Mouse (Mus musculus) intestine, embryonic 14.5 days (tissue): ENCODE data around the gene Ube4a. TPM values are rescaled to one million over a fixed set of nuclear protein-coding genes. Genes with fewer than 3 reads are reported as not detected.

Experiments
- ATAC-seq: fragments of 200-750 bp; cut with Nextera tagmentation; replicated peaks from 2 replicates; pipeline ENCODE4 v1.8.0; 2017; ENCODE audit warnings: low read depth, moderate number of reproducible peaks, moderate TSS enrichment, moderate library complexity; ENCODE audit not compliant: low FRiP score, low TSS enrichment
- DNase-seq: peaks from one replicate; pipeline ENCODE4 v3.0.0-alpha.2; 2018; ENCODE audit warnings: low spot score
- H3K27ac ChIP-seq: fragments of 300-500 bp; sonication (generic); 2 replicates; pipeline ENCODE4 v1.5.1; 2014; ENCODE audit warnings: low read depth, mild to moderate bottlenecking, control low read depth
- H3K27me3 ChIP-seq: fragments of 300-500 bp; sonication (generic); replicated peaks from 2 replicates; pipeline ENCODE4 v1.6.1; 2014; ENCODE audit warnings: low read length, control low read depth; ENCODE audit not compliant: control insufficient read depth, insufficient read depth
- H3K36me3 ChIP-seq: fragments of 300-500 bp; sonication (generic); 2 replicates; pipeline ENCODE4 v1.6.1; 2014; ENCODE audit warnings: low read length, control low read depth; ENCODE audit not compliant: control insufficient read depth, insufficient read depth
- H3K4me1 ChIP-seq: fragments of 300-500 bp; sonication (generic); replicated peaks from 2 replicates; pipeline ENCODE4 v1.6.1; 2014; ENCODE audit warnings: low read length, control low read depth, mixed read lengths; ENCODE audit not compliant: control insufficient read depth, insufficient read depth
- H3K4me2 ChIP-seq: fragments of 300-500 bp; sonication (generic); 2 replicates; pipeline ENCODE4 v1.6.1; 2014; ENCODE audit warnings: low read length
- H3K4me3 ChIP-seq: fragments of 300-500 bp; sonication (generic); 2 replicates; pipeline ENCODE4 v1.5.1; 2014; ENCODE audit warnings: low read depth, low read length, control low read depth, mixed read lengths
- H3K9ac ChIP-seq: fragments of 300-500 bp; sonication (generic); 2 replicates; pipeline ENCODE4 v1.6.1; 2014; ENCODE audit warnings: mild to moderate bottlenecking, low read length
- H3K9me3 ChIP-seq: fragments of 300-500 bp; sonication (generic); 2 replicates; pipeline ENCODE4 v1.6.1; 2016; ENCODE audit warnings: low read length, control low read depth; ENCODE audit not compliant: control insufficient read depth
- WGBS: fragments of 180-500 bp; shearing (Covaris S2); extraction: QIAGEN DNeasy Blood & Tissue Kit; methylation state at CpG from one replicate; pipeline ENCODE4 v1.1.7; 2014; 5-methylcytosine and 5-hydroxymethylcytosine counted together
- polyA plus RNA-seq: library from polyadenylated mRNA; unstranded; fragments of >200 nt; fragmentation: Nextera tagmentation; extraction: Ambion mirVana; gene quantifications from 2 replicates; pipeline ENCODE4 v1.2.1, GENCODE M21; 2014

Gene Ube4a
- polyA plus RNA-seq, 1 experiment from 2014 or later, result 31.3 TPM

GRCm38 (mm10) chr9:44882981-44883569 lies 82.3 kb downstream of the Ube4a start:
- Histone ChIP-seq H3K9ac (peak overlapping the region; percentile 64; the same call in 1 of the 2 replicates), H3K4me2 (peak overlapping the region; percentile 98), H3K9me3 (no peaks in the 10 kb centered on the region), H3K27me3 (no peaks in the 10 kb centered on the region), H3K4me1 (peaks cover 21% of the 10 kb centered on the region), H3K27ac (no peak overlapping the region), H3K36me3 (0 out of 2 replicates have a peak, but pooled peaks cover 3% of the 10 kb centered on the region), H3K4me3 (peak overlapping the region; percentile 98)
- WGBS, result under 1% methylated on average over 21 of the region's 21 CpGs
- ATAC-seq (no peak), DNase-seq (peak; percentile 71)

- Histone ChIP-seq H3K9me3 (no peaks in the 10 kb centered on the region), H3K27me3 (no peaks in the 10 kb centered on the region), H3K4me1 (peaks cover 27% of the 10 kb centered on the region), H3K4me2 (peak overlapping the region; percentile 98), H3K4me3 (peak overlapping the region; percentile 98), H3K36me3 (0 out of 2 replicates have a peak, but pooled peaks cover 5% of the 10 kb centered on the region), H3K27ac (peak overlapping the region; percentile 89), H3K9ac (peak overlapping the region; percentile 64)
- ATAC-seq, result peak; percentile 65
- DNase-seq, result peak; percentile 85
- 0% methylated on average over 26 of the region's 27 CpGs for whole genome bisulfite sequencing
Measured at GRCm38 (mm10) chr9:44882436-44882980, 82.9 kb downstream of the Ube4a start.

GRCm38 (mm10) chr9:44881941-44882435 lies 83.4 kb downstream of the Ube4a start:
- no peaks in the 10 kb centered on the region for H3K9me3 ChIP-seq
- H3K4me2 ChIP-seq, result peak overlapping the region; percentile 98
- H3K36me3 ChIP-seq, result 0 out of 2 replicates have a peak, but pooled peaks cover 5% of the 10 kb centered on the region
- peak overlapping the region; percentile 89 for H3K27ac ChIP-seq
- H3K4me1 ChIP-seq, result peaks cover 32% of the 10 kb centered on the region
- DNase-seq (peak; percentile 88), ATAC-seq (peak; percentile 63)
- peak overlapping the region; percentile 98 for H3K4me3 ChIP-seq
- under 1% methylated on average over 29 of the region's 29 CpGs for WGBS
- H3K9ac ChIP-seq, result peak overlapping the region; percentile 64
- H3K27me3 ChIP-seq, result no peaks in the 10 kb centered on the region

GRCm38 (mm10) chr9:44881221-44881871 lies 84.1 kb downstream of the Ube4a start, which contains the start of gene Kmt2a:
Kmt2a (minus strand) TSS chr9:44881296.
- H3K9me3 ChIP-seq, result no peaks in the 10 kb centered on the region
- 0 out of 2 replicates have a peak, but pooled peaks cover 5% of the 10 kb centered on the region for H3K36me3 ChIP-seq
- peak within 1 kb of the TSS; percentile 98 for H3K4me2 ChIP-seq
- peaks cover 37% of the 10 kb centered on the region for H3K4me1 ChIP-seq
- ATAC-seq (peak; percentile 88), DNase-seq (peak; percentile 100)
- H3K27ac ChIP-seq, result peak within 1 kb of the TSS; percentile 89
- H3K27me3 ChIP-seq, result no peaks in the 10 kb centered on the region
- H3K9ac ChIP-seq, result peak within 1 kb of the TSS; percentile 91
- H3K4me3 ChIP-seq, result peak within 1 kb of the TSS; percentile 98
- under 1% methylated on average over 35 of the region's 71 CpGs for WGBS

GRCm38 (mm10) chr9:44880309-44881081 lies 84.9 kb downstream of the Ube4a start:
- Histone ChIP-seq H3K27ac (peak overlapping the region; percentile 75), H3K4me1 (peaks cover 45% of the 10 kb centered on the region), H3K9ac (peak overlapping the region; percentile 91), H3K36me3 (0 out of 2 replicates have a peak, but pooled peaks cover 5% of the 10 kb centered on the region), H3K4me3 (peak overlapping the region; percentile 98), H3K27me3 (no peaks in the 10 kb centered on the region), H3K9me3 (no peaks in the 10 kb centered on the region), H3K4me2 (peak overlapping the region; percentile 66)
- under 1% methylated on average over 42 of the region's 44 CpGs for WGBS
- DNase-seq (peak; percentile 64), ATAC-seq (peak; percentile 21; the same call in 1 of the 2 replicates)

- no peak for ATAC-seq
Measured at GRCm38 (mm10) chr9:44879694-44880271, 85.6 kb downstream of the Ube4a start.

GRCm38 (mm10) chr9:44878776-44879500 lies 86.5 kb downstream of the Ube4a start:
- 29% methylated on average over 9 of the region's 9 CpGs for WGBS
- Histone ChIP-seq H3K27me3 (no peaks in the 10 kb centered on the region), H3K9me3 (no peaks in the 10 kb centered on the region), H3K27ac (peak overlapping the region; percentile 75), H3K4me1 (peaks cover 54% of the 10 kb centered on the region), H3K4me2 (peak overlapping the region; percentile 66), H3K4me3 (peak overlapping the region; percentile 98), H3K9ac (peak overlapping the region; percentile 91), H3K36me3 (0 out of 2 replicates have a peak, but pooled peaks cover 5% of the 10 kb centered on the region)
- no peak for ATAC-seq
- no peak for DNase-seq

More at GRCm38 (mm10) chr9:44879694-44880271, 85.6 kb downstream of the Ube4a start:
- peak overlapping the region; percentile 91 for H3K9ac ChIP-seq
- DNase-seq, result peak; percentile 66
- peak overlapping the region; percentile 66 for H3K4me2 ChIP-seq
- under 1% methylated on average over 13 of the region's 13 CpGs for WGBS
- peaks cover 46% of the 10 kb centered on the region for H3K4me1 ChIP-seq
- H3K36me3 ChIP-seq, result 0 out of 2 replicates have a peak, but pooled peaks cover 5% of the 10 kb centered on the region
- no peaks in the 10 kb centered on the region for H3K27me3 ChIP-seq
- no peaks in the 10 kb centered on the region for H3K9me3 ChIP-seq
- peak overlapping the region; percentile 98 for H3K4me3 ChIP-seq
- peak overlapping the region; percentile 75 for H3K27ac ChIP-seq
